Mouse (Mus musculus): ENCODE measurements at regions not wholly inside any gene's neighbourhood (a gene's known extent, or its start where the extent isn't known, plus 50 kb on each side); places are given as distances from the start of the nearest gene placed in this dataset.

GRCm38 (mm10) chr8:23504704-23505103, 1093.5 kb downstream of the Mrps31 start:
- peak; percentile 22; the same call in 1 of the 2 replicates for ATAC-seq (ENCODE audit: insufficient number of reproducible peaks, low FRiP score, low TSS enrichment)

DNA sequence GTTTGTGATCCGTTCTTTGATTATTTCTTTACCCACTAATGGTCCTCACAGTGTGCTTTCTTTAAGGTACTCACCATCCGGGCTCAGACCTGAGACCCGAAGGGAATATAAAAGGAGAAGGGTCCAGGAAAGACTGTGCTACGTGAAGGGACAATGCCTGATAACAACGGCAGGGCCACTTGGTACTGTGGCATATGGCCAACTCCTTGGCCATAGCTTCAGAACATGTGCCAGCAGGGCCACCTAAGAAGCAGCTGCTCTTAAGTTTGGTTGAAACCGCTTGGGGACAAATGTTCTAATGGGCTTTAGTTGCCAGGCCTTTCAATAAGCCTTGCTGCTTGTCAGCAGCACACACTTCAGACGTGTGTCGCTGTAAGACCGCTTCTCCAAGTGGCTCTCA, 1094.1 kb downstream of the Mrps31 start:
- ATAC-seq (ENCODE audit: insufficient number of reproducible peaks, low FRiP score, low TSS enrichment): 0 out of 2 replicates have a peak, but pooled peaks have one; percentile 5

GRCm38 (mm10) chr8:23505966-23506365, 1094.8 kb downstream of the Mrps31 start:
- no peak for ATAC-seq (ENCODE audit: insufficient number of reproducible peaks, low FRiP score, low TSS enrichment)

DNA sequence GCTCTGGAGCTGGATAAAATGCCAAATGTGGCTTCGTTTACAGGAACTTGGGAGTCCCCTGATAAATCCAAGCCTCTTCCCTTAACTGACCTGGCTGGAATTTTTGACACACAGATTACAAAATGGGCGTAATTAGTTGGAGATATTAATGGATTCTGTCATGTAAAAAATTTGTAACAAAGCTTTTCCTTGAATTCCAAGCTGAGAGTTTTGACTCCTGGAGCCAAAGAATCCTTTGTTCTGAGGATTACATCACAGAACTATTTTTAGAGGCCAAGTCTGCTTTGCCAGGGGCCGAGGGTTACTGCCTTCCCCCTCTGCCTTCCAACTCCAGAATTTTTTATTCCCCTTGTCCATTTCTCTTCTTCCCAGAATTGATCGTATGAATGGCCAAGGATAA, 1096.5 kb downstream of the Mrps31 start:
- ATAC-seq (ENCODE audit: insufficient number of reproducible peaks, low FRiP score, low TSS enrichment): no peak

GRCm38 (mm10) chr8:23510076-23510475, 1098.9 kb downstream of the Mrps31 start:
- no peak for ATAC-seq (ENCODE audit: insufficient number of reproducible peaks, low FRiP score, low TSS enrichment)

- ATAC-seq (ENCODE audit: insufficient number of reproducible peaks, low FRiP score, low TSS enrichment): no peak
Measured at GRCm38 (mm10) chr8:23510561-23510960, 1099.4 kb downstream of the Mrps31 start.

GRCm38 (mm10) chr8:23511264-23511663, 1100.1 kb downstream of the Mrps31 start:
- ATAC-seq (ENCODE audit: insufficient number of reproducible peaks, low FRiP score, low TSS enrichment): no peak

DNA sequence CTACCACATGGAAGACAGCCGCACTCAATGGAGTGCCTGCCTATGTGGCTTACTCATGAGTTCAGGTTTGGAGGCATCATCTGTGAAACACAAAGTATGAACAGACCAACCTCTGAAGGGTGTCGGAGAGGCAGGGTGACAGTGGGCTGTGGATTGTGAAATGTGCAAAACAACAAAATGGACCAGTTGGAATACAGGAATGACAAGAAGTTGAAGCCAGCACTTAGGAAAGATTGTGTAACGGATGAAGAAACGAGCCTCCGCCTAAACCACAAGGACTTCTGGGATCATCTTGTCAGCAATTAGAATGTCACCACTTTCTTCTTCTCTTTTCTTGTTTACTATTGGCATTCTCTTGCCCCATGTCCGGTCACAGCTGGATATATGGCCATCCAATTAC, 1100.6 kb downstream of the Mrps31 start:
- no peak for ATAC-seq (ENCODE audit: insufficient number of reproducible peaks, low FRiP score, low TSS enrichment)

DNA sequence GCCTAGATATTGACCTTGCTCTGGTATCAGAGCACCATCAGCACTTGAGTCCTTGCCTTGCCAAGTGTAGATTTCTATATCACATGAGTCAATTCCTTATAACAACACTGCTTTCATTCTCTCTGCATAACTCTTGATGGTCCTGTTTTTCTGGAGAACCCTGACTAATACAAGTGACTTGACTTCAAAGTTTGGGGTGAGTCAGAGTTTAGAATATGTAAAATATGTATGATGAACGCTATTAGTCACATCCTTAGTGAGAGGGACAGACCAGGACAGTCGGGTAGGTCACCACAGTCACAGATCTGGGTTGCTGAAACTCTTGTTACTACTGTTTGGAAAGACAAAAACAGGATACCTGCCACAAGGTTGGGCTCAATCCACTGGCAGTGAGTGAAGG, 1105.3 kb downstream of the Mrps31 start:
- no peak for ATAC-seq (ENCODE audit: insufficient number of reproducible peaks, low FRiP score, low TSS enrichment)

DNA sequence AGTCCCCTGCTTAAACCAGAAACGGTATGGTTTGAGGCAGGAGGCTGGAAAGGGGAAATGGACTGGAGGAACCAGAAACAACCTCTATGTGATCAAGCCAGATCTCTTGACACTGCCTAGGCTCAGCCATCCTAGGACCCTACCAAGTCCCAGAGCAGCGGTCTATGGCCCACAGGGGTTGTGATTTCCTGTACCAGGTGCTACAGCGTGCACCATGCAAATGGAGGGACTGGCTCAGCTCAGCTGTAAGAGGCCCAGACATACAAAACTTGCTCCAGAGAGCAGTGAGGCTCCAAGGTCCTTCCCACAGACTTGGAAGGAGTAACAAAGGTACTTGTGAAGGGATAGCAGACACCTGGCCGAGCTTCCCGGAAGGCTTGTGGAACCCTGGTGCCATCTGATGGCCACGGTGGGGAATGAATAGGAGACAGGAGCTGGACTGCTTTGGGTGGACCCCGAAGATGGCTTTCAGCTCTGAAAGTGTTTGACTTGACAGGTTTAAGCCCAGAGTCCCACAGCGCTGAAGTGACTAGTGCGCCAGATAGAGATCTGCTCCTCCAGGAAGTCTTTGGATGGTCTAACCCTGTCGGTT, 1120.5 kb downstream of the Mrps31 start:
- ATAC-seq (ENCODE audit: insufficient number of reproducible peaks, low FRiP score, low TSS enrichment): no peak

DNA sequence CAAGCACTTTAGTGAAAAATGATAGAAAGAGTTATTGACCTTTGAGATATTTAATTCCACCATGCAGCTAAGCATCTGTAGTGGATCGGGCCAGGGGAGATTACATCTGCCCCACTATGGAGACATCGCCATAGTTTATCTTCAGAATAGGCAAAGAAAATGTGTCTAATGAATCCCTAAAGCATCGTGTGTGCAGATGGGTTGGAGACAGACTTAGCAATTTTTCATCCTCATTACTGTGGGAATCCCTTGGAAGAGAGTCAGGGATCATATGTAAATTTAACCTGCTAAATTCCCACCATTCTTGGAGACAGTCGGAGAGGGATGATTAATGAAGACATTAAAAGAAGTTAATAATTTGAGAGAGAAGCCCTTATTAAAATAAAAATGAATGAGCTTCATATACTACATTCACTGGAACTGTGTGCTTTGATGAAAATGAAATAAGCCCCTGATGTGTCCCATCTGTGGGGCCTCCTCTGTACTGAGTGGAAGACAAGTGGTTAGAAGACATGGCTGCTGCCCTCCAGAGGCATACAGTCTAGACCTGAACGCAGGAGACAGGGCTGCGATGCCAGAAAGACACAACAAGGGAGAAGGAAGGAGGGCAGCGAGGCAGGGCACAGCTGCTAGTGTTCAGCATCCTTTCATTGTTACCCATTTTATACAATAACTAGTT, 1126.7 kb downstream of the Mrps31 start:
- no peak for ATAC-seq (ENCODE audit: insufficient number of reproducible peaks, low FRiP score, low TSS enrichment)

DNA sequence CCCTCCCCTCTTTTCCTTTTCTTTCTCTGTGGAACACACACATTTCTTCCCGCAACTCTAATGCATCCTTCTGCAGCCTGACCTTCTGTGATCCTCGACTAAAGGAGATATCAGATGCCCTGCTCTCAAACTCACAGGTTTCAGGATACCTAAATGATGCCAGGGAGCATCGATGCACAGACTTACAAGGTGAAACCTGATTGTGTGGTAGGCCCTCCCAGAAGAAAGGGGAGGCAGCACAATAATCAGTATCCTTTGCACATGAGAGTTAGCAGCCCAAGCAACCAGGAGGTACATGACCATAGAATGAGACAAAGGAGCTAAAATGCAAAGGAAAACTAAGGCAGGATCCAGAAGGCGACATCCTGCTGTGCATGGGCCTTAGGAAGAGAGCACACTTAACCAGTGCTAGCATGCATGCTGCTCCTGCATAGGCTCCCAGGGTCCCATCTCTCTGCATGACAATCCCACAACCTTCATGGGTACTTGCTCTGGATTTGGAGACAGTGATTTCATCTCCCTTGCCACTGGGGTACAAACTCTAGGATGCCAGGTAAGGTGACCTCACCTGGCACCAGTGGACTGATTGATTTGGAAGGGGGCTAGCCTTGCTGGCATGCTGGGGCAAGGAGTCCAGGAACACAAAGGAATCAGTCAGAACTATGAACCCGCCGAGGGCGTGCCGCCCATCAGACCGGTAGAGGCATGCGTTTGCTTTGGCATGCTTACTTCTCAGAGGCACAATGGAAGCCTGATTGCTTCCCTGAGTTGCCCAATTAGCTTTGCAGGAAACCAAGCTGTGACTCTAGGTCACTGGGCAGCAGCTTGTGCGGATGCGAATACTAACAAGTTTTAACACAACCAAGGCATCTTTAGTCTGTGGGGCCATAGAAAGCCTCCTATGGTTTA, 1142.7 kb downstream of the Mrps31 start:
- no peak for ATAC-seq (ENCODE audit: insufficient number of reproducible peaks, low FRiP score, low TSS enrichment)

- no peak for ATAC-seq (ENCODE audit: insufficient number of reproducible peaks, low FRiP score, low TSS enrichment)
Measured at GRCm38 (mm10) chr8:23560836-23561235, 1149.7 kb downstream of the Mrps31 start.

- no peak for ATAC-seq (ENCODE audit: insufficient number of reproducible peaks, low FRiP score, low TSS enrichment)
Measured at GRCm38 (mm10) chr8:23561683-23562385, 1150.7 kb downstream of the Mrps31 start.

DNA sequence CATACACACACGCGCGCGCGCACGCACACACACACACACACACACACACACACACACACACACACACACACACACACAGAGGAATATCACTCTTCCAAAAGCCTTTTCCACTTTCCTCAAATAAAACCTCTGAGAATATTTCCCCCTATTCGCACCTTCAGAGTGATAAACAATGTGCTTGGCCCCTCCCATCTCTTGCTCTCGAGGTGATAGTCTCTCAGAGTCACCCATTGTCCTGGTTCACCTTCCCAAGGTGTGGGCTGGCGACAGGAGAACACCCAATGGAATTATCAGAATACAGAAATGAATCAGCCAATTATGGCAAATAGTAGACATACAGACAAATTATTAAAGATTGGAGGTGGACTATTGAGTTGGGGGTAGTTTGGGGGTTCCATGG, 1151.3 kb downstream of the Mrps31 start:
- no peak for ATAC-seq (ENCODE audit: insufficient number of reproducible peaks, low FRiP score, low TSS enrichment)

DNA sequence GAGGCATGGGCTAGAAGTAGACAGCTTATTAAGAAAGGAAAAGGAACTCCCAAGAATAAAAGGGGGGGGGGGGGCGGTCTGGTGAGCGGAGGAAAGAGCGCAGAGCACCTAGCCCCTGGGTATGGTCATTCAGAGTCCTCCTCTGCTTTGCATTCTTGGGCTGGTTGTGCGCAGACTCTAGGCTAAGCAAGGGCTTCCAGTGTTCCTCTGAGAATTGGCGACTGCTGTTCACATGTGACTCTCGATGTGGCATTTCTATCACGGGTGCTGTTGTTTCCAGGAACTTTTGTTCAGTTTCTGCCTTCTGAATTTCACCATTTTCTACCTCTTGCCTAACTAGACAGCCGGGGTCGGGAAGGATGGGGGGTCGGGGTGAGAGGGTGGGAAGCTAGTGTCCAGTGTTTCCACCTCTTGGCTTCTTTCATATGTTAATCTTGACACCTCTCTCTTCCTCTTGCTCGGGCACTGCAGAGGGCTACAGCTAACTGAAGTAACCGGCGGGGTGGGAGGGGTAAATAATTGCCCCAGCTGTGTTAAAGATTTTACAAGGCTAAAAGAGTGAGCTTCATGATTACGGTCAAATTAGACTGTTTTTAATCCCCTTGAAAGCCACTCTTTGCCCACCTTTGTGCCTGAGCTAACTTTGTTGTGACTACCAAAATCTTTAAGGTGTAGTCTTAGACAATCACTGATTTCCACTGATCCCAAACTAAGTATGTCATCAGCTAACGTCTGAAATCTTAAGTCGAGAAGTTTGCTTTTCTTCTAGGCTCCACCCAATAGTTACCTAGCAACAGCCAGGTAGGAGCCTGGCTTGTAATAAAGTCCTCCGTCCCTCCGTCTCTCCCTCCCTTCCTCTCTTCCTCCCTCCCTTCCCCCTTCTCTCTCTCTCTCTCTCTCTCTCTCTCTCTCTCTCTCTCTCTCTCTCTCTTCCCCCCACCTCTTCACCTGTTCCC, 1152.2 kb downstream of the Mrps31 start:
- ATAC-seq (ENCODE audit: insufficient number of reproducible peaks, low FRiP score, low TSS enrichment): no peak

DNA sequence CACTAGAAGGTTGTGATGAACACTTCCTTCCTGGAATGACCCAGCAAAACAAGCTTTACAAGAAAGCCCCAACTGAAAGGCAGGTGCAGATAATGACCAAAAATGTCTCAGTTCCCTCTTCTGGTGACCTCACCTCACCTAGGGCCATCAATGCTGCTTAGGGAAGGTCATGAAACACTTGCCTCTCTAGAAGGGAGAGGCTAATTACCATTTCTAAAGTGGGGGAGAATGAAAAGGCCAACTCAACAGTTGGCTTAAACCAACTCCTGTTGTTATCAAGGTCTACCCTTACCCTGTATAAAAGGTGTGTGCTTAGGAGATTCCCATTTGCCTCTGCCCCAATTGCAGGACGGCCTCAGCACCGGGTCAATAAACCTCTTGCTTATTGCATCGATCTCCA, 1156.7 kb downstream of the Mrps31 start:
- ATAC-seq (ENCODE audit: insufficient number of reproducible peaks, low FRiP score, low TSS enrichment): no peak

GRCm38 (mm10) chr8:23571338-23571737, 1154.3 kb downstream of the Adam3 start:
- no peak for ATAC-seq (ENCODE audit: insufficient number of reproducible peaks, low FRiP score, low TSS enrichment)

GRCm38 (mm10) chr8:23580106-23580505, 1145.5 kb downstream of the Adam3 start:
- ATAC-seq (ENCODE audit: insufficient number of reproducible peaks, low FRiP score, low TSS enrichment): no peak

- no peak for ATAC-seq (ENCODE audit: insufficient number of reproducible peaks, low FRiP score, low TSS enrichment)
Measured at GRCm38 (mm10) chr8:23580701-23581100, 1145.0 kb downstream of the Adam3 start.
